In genomic region chr1:171224857-171225256, GRCm38 (mm10) we compare ENCODE assay signal across 18 mouse cellular contexts. TPM values are rescaled to one million over a fixed set of nuclear protein-coding genes. Genes with fewer than 3 reads are reported as not detected.
DNase-seq lines count a peak whose midpoint lies in the region; ATAC-seq and TF ChIP-seq lines count a peak whose summit lies in the region.
"Had no signal": no experiment of that assay in that cellular context is flagged by ENCODE, and none has a peak within 500 bp of the region (broad histone marks: within the 10 kb centered on the region; RNA-seq: fewer than 3 reads in every experiment).

Gene Apoa2, plus strand, starts transcription at chr1:171225054.

- H3K9me3 ChIP-seq in kidney, embryonic 16.5 days (ENCODE audit: low read length): no peaks in the 10 kb centered on the region
- H3K9me3 ChIP-seq in kidney, embryonic 14.5 days (ENCODE audit: control insufficient read depth, low read length): no peaks in the 10 kb centered on the region
- H3K9me3 ChIP-seq in stomach, postnatal 0 days (ENCODE audit: control insufficient read depth, low read length): no peaks in the 10 kb centered on the region
- H3K9me3 ChIP-seq in hindbrain, embryonic 12.5 days (replicated peaks): no peaks in the 10 kb centered on the region
- H3K9me3 ChIP-seq: embryonic facial prominence, embryonic 12.5 days; forebrain, embryonic 13.5 days; G1E; limb, embryonic 13.5 days; neural tube, embryonic 13.5 days had no signal

- no peaks in the 10 kb centered on the region for H3K27me3 ChIP-seq in kidney, embryonic 16.5 days (ENCODE audit: insufficient read depth, low read length)
- H3K27me3 ChIP-seq in kidney, embryonic 14.5 days (ENCODE audit: control insufficient read depth, insufficient read depth, low read length): no peaks in the 10 kb centered on the region
- H3K27me3 ChIP-seq in liver, adult 2 months (ENCODE audit: control insufficient read depth, insufficient read depth, low read length): no peaks in the 10 kb centered on the region
- no peaks in the 10 kb centered on the region for H3K27me3 ChIP-seq in stomach, postnatal 0 days (ENCODE audit: control insufficient read depth, insufficient read depth, low read length)
- H3K27me3 ChIP-seq in hindbrain, embryonic 12.5 days: no peaks in the 10 kb centered on the region
- H3K27me3 ChIP-seq: embryonic facial prominence, embryonic 12.5 days; forebrain, embryonic 13.5 days; limb, embryonic 13.5 days; neural tube, embryonic 13.5 days had no signal

- no peak within 1 kb of the TSS for H3K4me2 ChIP-seq in kidney, embryonic 16.5 days (replicated peaks; ENCODE audit: low read depth, low read length)
- H3K4me2 ChIP-seq in kidney, embryonic 14.5 days (replicated peaks; ENCODE audit: low read depth, low read length): no peak within 1 kb of the TSS
- H3K4me2 ChIP-seq in stomach, postnatal 0 days (replicated peaks; ENCODE audit: low read depth): no peak within 1 kb of the TSS
- H3K4me2 ChIP-seq in hindbrain, embryonic 12.5 days (replicated peaks): no peak within 1 kb of the TSS
- H3K4me2 ChIP-seq: embryonic facial prominence, embryonic 12.5 days; forebrain, embryonic 13.5 days; limb, embryonic 13.5 days; neural tube, embryonic 13.5 days had no signal

- H3K36me3 ChIP-seq in kidney, embryonic 16.5 days (ENCODE audit: insufficient read depth, low read length): peaks cover 5% of the 10 kb centered on the region; the same call in 1 of the 2 replicates
- H3K36me3 ChIP-seq in kidney, embryonic 14.5 days (ENCODE audit: control insufficient read depth, insufficient read depth, low read length): peaks cover 5% of the 10 kb centered on the region; the same call in 1 of the 2 replicates
- H3K36me3 ChIP-seq in liver, adult 2 months (ENCODE audit: control insufficient read depth, insufficient read depth, low read length): peaks cover 6% of the 10 kb centered on the region; the same call in 1 of the 2 replicates
- peaks cover 5% of the 10 kb centered on the region; the same call in 1 of the 2 replicates for H3K36me3 ChIP-seq in stomach, postnatal 0 days (ENCODE audit: control insufficient read depth, insufficient read depth, low read length)
- H3K36me3 ChIP-seq in hindbrain, embryonic 12.5 days: 0 out of 2 replicates have a peak, but pooled peaks cover 3% of the 10 kb centered on the region
- H3K36me3 ChIP-seq: embryonic facial prominence, embryonic 12.5 days had no signal

- 67% methylated on average over 5 of the region's 5 CpGs for WGBS in kidney, embryonic 16.5 days
- WGBS in kidney, embryonic 14.5 days: 68% methylated on average over 5 of the region's 5 CpGs
- WGBS in liver, adult 2 months: 12% methylated on average over 5 of the region's 5 CpGs
- WGBS in stomach, postnatal 0 days: 68% methylated on average over 5 of the region's 5 CpGs
- WGBS in hindbrain, embryonic 12.5 days: 81% methylated on average over 5 of the region's 5 CpGs

- no peak for TF ChIP-seq EP300 in stomach, postnatal 0 days (optimal IDR thresholded peaks at IDR 0.05)

- ATAC-seq in kidney, embryonic 16.5 days (ENCODE audit: low FRiP score, low TSS enrichment): no peak
- no peak for ATAC-seq in kidney, embryonic 14.5 days (ENCODE audit: low FRiP score, low TSS enrichment)
- no peak for ATAC-seq in stomach, postnatal 0 days (ENCODE audit: low FRiP score, low TSS enrichment)
- ATAC-seq in hindbrain, embryonic 12.5 days (ENCODE audit: low FRiP score): no peak
- ATAC-seq: forebrain, embryonic 13.5 days; midbrain, embryonic 16.5 days had no signal

- DNase-seq in gastrocnemius, adult 2 months: no peak
- no peak for DNase-seq in gastrocnemius, postnatal 14 days
- DNase-seq in liver, adult 2 months (ENCODE audit: extremely low read depth, low read depth, low spot score): peak; percentile 98
- no peak for DNase-seq in stomach, postnatal 0 days (ENCODE audit: low spot score)
- DNase-seq in urinary bladder, postnatal 36 days (ENCODE audit: low spot score in 2 of 2): no peak
- DNase-seq: B cell, adult 2 months; cerebellum, postnatal 14 days; kidney, adult 11 months had no signal

- no peak within 1 kb of the TSS for H3K9ac ChIP-seq in kidney, embryonic 16.5 days (replicated peaks; ENCODE audit: low read length)
- H3K9ac ChIP-seq in kidney, embryonic 14.5 days (ENCODE audit: low read depth, low read length): no peak within 1 kb of the TSS
- H3K9ac ChIP-seq in liver, adult 2 months (ENCODE audit: low read depth, low read length): peak within 1 kb of the TSS; percentile 84
- no peak within 1 kb of the TSS for H3K9ac ChIP-seq in stomach, postnatal 0 days (ENCODE audit: low read length)
- H3K9ac ChIP-seq in hindbrain, embryonic 12.5 days: no peak within 1 kb of the TSS
- H3K9ac ChIP-seq: embryonic facial prominence, embryonic 12.5 days; forebrain, embryonic 13.5 days; limb, embryonic 13.5 days; neural tube, embryonic 13.5 days had no signal

- no peaks in the 10 kb centered on the region for H3K79me2 ChIP-seq in liver, adult 2 months (ENCODE audit: control insufficient read depth, insufficient read depth, low read length)

- TF ChIP-seq CTCF in gastrocnemius, adult 2 months (IDR thresholded peaks at IDR 0.05): no peak
- no peak for TF ChIP-seq CTCF in liver, adult 2 months (IDR thresholded peaks at IDR 0.05; ENCODE audit: low read depth, low read length)
- TF ChIP-seq CTCF in stomach, postnatal 0 days (IDR thresholded peaks at IDR 0.05; ENCODE audit: low read depth): no peak

- H3K4me3 ChIP-seq in gastrocnemius, adult 2 months: no peak within 1 kb of the TSS
- no peak within 1 kb of the TSS for H3K4me3 ChIP-seq in kidney, embryonic 16.5 days (ENCODE audit: low read length)
- no peak within 1 kb of the TSS for H3K4me3 ChIP-seq in kidney, embryonic 14.5 days (ENCODE audit: low read length)
- H3K4me3 ChIP-seq in liver, adult 2 months (ENCODE audit: insufficient read depth, low read depth, low read length): peak within 1 kb of the TSS; percentile 98
- no peak within 1 kb of the TSS for H3K4me3 ChIP-seq in stomach, postnatal 0 days (ENCODE audit: low read depth, low read length)
- no peak within 1 kb of the TSS for H3K4me3 ChIP-seq in hindbrain, embryonic 12.5 days
- H3K4me3 ChIP-seq: embryonic facial prominence, embryonic 12.5 days; forebrain, embryonic 13.5 days; limb, embryonic 13.5 days; neural tube, embryonic 13.5 days had no signal

- intact Hi-C loops in gastrocnemius, adult 2 months (cut with DNase I): no loop called here
- intact Hi-C loops in gastrocnemius, postnatal 14 days (cut with DNase I; ENCODE audit: low total_unique reads): no loop called here

- peaks cover 16% of the 10 kb centered on the region for H3K4me1 ChIP-seq in kidney, embryonic 16.5 days (ENCODE audit: insufficient read depth, low read length)
- H3K4me1 ChIP-seq in kidney, embryonic 14.5 days (ENCODE audit: control insufficient read depth, insufficient read depth, low read length): 0 out of 2 replicates have a peak, but pooled peaks cover 9% of the 10 kb centered on the region
- H3K4me1 ChIP-seq in liver, adult 2 months (ENCODE audit: control insufficient read depth, insufficient read depth, low read length): peaks cover 14% of the 10 kb centered on the region
- peaks cover 4% of the 10 kb centered on the region for H3K4me1 ChIP-seq in stomach, postnatal 0 days (replicated peaks; ENCODE audit: control insufficient read depth, insufficient read depth)
- peaks cover 15% of the 10 kb centered on the region for H3K4me1 ChIP-seq in hindbrain, embryonic 12.5 days

- TF ChIP-seq POLR2A in liver, adult 2 months (IDR thresholded peaks at IDR 0.05; ENCODE audit: extremely low read depth, insufficient read depth, low read length): peak; percentile 97

- H3K27ac ChIP-seq in gastrocnemius, adult 2 months: peak within 1 kb of the TSS; percentile 35; the same call in 1 of the 2 replicates
- no peak within 1 kb of the TSS for H3K27ac ChIP-seq in kidney, embryonic 16.5 days (ENCODE audit: low read length)
- H3K27ac ChIP-seq in kidney, embryonic 14.5 days (ENCODE audit: low read depth, low read length): no peak within 1 kb of the TSS
- H3K27ac ChIP-seq in liver, adult 2 months (replicated peaks; ENCODE audit: insufficient read depth, low read depth, low read length): peak within 1 kb of the TSS; percentile 95
- no peak within 1 kb of the TSS for H3K27ac ChIP-seq in stomach, postnatal 0 days (replicated peaks)
- no peak within 1 kb of the TSS for H3K27ac ChIP-seq in hindbrain, embryonic 12.5 days
- H3K27ac ChIP-seq: embryonic facial prominence, embryonic 12.5 days; forebrain, embryonic 13.5 days; limb, embryonic 13.5 days; neural tube, embryonic 13.5 days had no signal

RNA-seq across cellular contexts. Expression of gene Apoa2, which starts in this region (rescaled TPM):
- under 1 TPM in 1 of 2 experiments, not detected in 1; 0.59 TPM for total RNA-seq in gastrocnemius, adult 2 months (2021)
- total RNA-seq in gastrocnemius, postnatal 14 days (2021): not detected
- polyA plus RNA-seq in kidney, embryonic 16.5 days (2015; fragmentation: Nextera tagmentation; extraction: Ambion mirVana): 22.4 and 32.2 TPM in 2 replicates
- polyA plus RNA-seq in kidney, embryonic 14.5 days (2014; fragmentation: Nextera tagmentation; extraction: Ambion mirVana): 3.5 and 5.7 TPM in 2 replicates
- total RNA-seq in liver, adult 2 months (2014; rRNA removed): 15,245 and 18,176 TPM in 2 replicates
- 28,168 and 29,095 TPM in 2 replicates for polyA plus RNA-seq in liver, adult 2 months (2012; rRNA removed)
- polyA plus RNA-seq in stomach, postnatal 0 days (2015; fragmentation: Nextera tagmentation; extraction: Ambion mirVana): 26.3 and 49.4 TPM in 2 replicates
- 2.7 and 4.2 TPM in 2 replicates for polyA plus RNA-seq in hindbrain, embryonic 12.5 days (2016; fragmentation: Nextera tagmentation; extraction: Ambion mirVana)
- total RNA-seq: G1E; hematopoietic stem cell, adult 5-6 weeks had no signal

Comparison
In these comparisons a context has a peak if more than half of its experiments do, and no peak if none do; other contexts are left out.
1. RNA of gene Apoa2 (total RNA-seq): 15,245 to 18,176 TPM in liver, adult 2 months; 0.59 TPM in gastrocnemius, adult 2 months and not detected in gastrocnemius, postnatal 14 days; every median in the first group is over 1,000 times any median in the second.
2. RNA of gene Apoa2 (polyA plus RNA-seq): 28,168 to 29,095 TPM in liver, adult 2 months; 22.4 to 32.2 TPM in kidney, embryonic 16.5 days, 26.3 to 49.4 TPM in stomach, postnatal 0 days, 3.5 to 5.7 TPM in kidney, embryonic 14.5 days and 2.7 to 4.2 TPM in hindbrain, embryonic 12.5 days; every median in the first group is over 100 times any median in the second.
3. H3K27ac ChIP-seq: peak in gastrocnemius, adult 2 months (single experiment) and liver, adult 2 months (single experiment); none in kidney, embryonic 16.5 days (single experiment), kidney, embryonic 14.5 days (single experiment), stomach, postnatal 0 days (single experiment) and hindbrain, embryonic 12.5 days (single experiment).